Mouse (Mus musculus): ENCODE results near the gene Zfp948.
"Not testable (repeated sequence)": the region's sequence is repeated elsewhere in the genome, so short reads cannot be mapped to it uniquely, and the experiment has no call there.

Gene Zfp948

DNA sequence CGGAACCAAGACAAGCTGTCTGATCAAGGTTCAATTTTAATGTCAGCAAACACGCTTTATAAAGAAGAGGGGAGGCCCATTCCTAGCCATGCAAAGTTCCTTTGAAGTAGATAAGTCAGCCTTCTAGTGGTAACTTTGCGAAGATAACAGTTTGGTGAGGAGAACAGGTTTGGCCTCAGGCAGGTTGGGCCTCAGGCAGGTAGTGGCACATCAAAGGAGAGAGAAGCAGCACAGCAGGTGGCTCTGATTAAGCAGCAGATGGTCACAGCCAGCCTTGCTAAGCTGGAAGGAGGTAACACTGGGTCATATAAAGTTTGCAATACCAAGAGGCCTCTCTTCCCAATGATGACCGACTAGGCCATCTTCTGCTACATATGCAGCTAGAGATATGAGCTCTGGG, 69.0 kb downstream of the Zfp948 start:
- not testable (repeated sequence) for DNase-seq (ENCODE audit: low spot score in 2 of 2)
